Mouse (Mus musculus): ENCODE measurements around the gene Knl1. TPM values are rescaled to one million over a fixed set of nuclear protein-coding genes. Genes with fewer than 3 reads are reported as not detected.
A peak's percentile ranks its signal among the peaks of the same experiment; 100 is the strongest.

Knl1 gene
- total RNA-seq, 2 experiments from 2014 or later: 0.20 to 0.27 TPM

GRCm38 (mm10) chr2:119060139-119060538, 13.2 kb downstream of the Knl1 start:
- DNase-seq (ENCODE audit: low spot score in 2 of 2): no peak
- Histone ChIP-seq H3K4me3 (no peak overlapping the region), H3K27ac (no peak overlapping the region)
- no peak for TF ChIP-seq CTCF (conservative IDR thresholded peaks at IDR 0.05)

GRCm38 (mm10) chr2:119072397-119072796, 25.5 kb downstream of the Knl1 start:
- no peak overlapping the region for H3K27ac ChIP-seq
- no peak for DNase-seq (ENCODE audit: low spot score in 2 of 2)
- H3K4me3 ChIP-seq: no peak overlapping the region
- TF ChIP-seq CTCF (conservative IDR thresholded peaks at IDR 0.05): no peak

GRCm38 (mm10) chr2:119086156-119086555, 39.2 kb downstream of the Knl1 start:
- no peak overlapping the region for H3K27ac ChIP-seq
- H3K4me3 ChIP-seq: no peak overlapping the region
- no peak for TF ChIP-seq CTCF (conservative IDR thresholded peaks at IDR 0.05)
- DNase-seq (ENCODE audit: low spot score in 2 of 2): no peak

GRCm38 (mm10) chr2:119101552-119101951, 54.6 kb downstream of the Knl1 start:
- Histone ChIP-seq H3K4me3 (no peak overlapping the region), H3K27ac (no peak overlapping the region)
- TF ChIP-seq CTCF (conservative IDR thresholded peaks at IDR 0.05): peak; percentile 46
- no peak for DNase-seq (ENCODE audit: low spot score in 2 of 2)

GRCm38 (mm10) chr2:119106583-119106982, 59.7 kb downstream of the Knl1 start:
- DNase-seq (ENCODE audit: low spot score in 2 of 2): no peak
- no peak overlapping the region for H3K27ac ChIP-seq
- H3K4me3 ChIP-seq: no peak overlapping the region
- TF ChIP-seq CTCF (conservative IDR thresholded peaks at IDR 0.05): no peak

GRCm38 (mm10) chr2:119108554-119108953, 61.6 kb downstream of the Knl1 start:
- no peak for TF ChIP-seq CTCF (conservative IDR thresholded peaks at IDR 0.05)
- Histone ChIP-seq H3K4me3 (no peak overlapping the region), H3K27ac (no peak overlapping the region)
- DNase-seq (ENCODE audit: low spot score in 2 of 2): no peak

GRCm38 (mm10) chr2:119111060-119111459, 64.1 kb downstream of the Knl1 start:
- H3K4me3 ChIP-seq: no peak overlapping the region
- DNase-seq (ENCODE audit: low spot score in 2 of 2): no peak
- no peak overlapping the region for H3K27ac ChIP-seq
- TF ChIP-seq CTCF (conservative IDR thresholded peaks at IDR 0.05): no peak

GRCm38 (mm10) chr2:119112438-119113112, 65.7 kb downstream of the Knl1 start, which contains the start of gene Rad51:
TSS of gene Rad51 (plus strand) at chr2:119112793.
- 0 out of 2 replicates have a peak, but pooled peaks have one; percentile 11 for TF ChIP-seq CTCF (conservative IDR thresholded peaks at IDR 0.05)
- H3K27ac ChIP-seq: peak within 1 kb of the TSS; percentile 93
- H3K4me3 ChIP-seq: peak within 1 kb of the TSS; percentile 67
- DNase-seq (ENCODE audit: low spot score in 2 of 2): peak; percentile 76 to 82

GRCm38 (mm10) chr2:119113121-119113925, 66.4 kb downstream of the Knl1 start:
- no peak for DNase-seq (ENCODE audit: low spot score in 2 of 2)
- no peak for TF ChIP-seq CTCF (conservative IDR thresholded peaks at IDR 0.05)
- H3K27ac ChIP-seq: no peak overlapping the region
- H3K4me3 ChIP-seq: peak overlapping the region; percentile 67

GRCm38 (mm10) chr2:119136346-119136898, 89.5 kb downstream of the Knl1 start:
- TF ChIP-seq CTCF (conservative IDR thresholded peaks at IDR 0.05): no peak
- DNase-seq (ENCODE audit: low spot score in 2 of 2): no peak
- Histone ChIP-seq H3K27ac (no peak overlapping the region), H3K4me3 (no peak overlapping the region)

- TF ChIP-seq CTCF (conservative IDR thresholded peaks at IDR 0.05): peak; percentile 49
- Histone ChIP-seq H3K27ac (no peak overlapping the region), H3K4me3 (no peak overlapping the region)
- DNase-seq (ENCODE audit: low spot score in 2 of 2): no peak
Observed at GRCm38 (mm10) chr2:119145199-119145598, 98.3 kb downstream of the Knl1 start.

GRCm38 (mm10) chr2:119146435-119146834, 99.5 kb downstream of the Knl1 start:
- Histone ChIP-seq H3K4me3 (no peak overlapping the region), H3K27ac (no peak overlapping the region)
- no peak for TF ChIP-seq CTCF (conservative IDR thresholded peaks at IDR 0.05)
- DNase-seq (ENCODE audit: low spot score in 2 of 2): no peak

- no peak for DNase-seq (ENCODE audit: low spot score in 2 of 2)
- TF ChIP-seq CTCF (conservative IDR thresholded peaks at IDR 0.05): no peak
- Histone ChIP-seq H3K4me3 (no peak overlapping the region), H3K27ac (no peak overlapping the region)
Observed at GRCm38 (mm10) chr2:119147160-119147678, 100.3 kb downstream of the Knl1 start.
